Mouse (Mus musculus): ENCODE results near the gene Kmt2e.
A peak's percentile ranks its signal among the peaks of the same experiment; 100 is the strongest.

The Kmt2e gene

DNA sequence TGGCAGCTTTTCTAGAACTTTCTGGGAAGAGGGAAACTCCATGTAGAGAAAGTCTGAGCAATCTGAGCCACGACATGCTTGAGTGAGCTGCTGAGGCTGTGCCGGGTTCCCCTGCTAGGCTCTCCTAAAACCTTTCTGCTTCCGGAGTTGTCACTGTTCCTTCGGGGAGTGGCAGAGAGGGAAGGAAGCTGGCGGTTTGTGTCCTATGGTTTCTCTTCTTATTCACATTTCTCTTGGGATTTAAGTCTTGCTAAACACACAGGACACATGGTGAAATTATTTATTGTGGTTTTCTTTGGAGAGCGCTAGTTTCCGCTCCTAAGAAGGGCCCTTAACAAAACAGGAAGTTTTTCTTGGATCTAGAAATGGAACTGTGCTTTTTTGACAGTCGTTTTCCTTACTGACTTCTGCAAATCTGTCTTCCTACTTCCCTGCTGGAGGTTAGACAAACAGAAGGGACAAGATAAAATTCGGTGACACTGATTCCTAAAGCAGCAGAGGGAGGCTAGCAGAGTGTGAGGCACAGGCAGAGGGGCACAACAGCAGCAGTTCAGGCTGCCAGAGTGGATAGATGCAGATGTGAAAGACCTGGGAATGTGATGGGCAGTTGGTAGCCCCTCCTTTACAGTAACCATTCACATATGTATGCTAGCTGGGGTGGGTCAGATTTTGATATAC lies 24.1 kb upstream of the Kmt2e start:
- no peak for DNase-seq (ENCODE audit: low spot score in 2 of 2)

DNA sequence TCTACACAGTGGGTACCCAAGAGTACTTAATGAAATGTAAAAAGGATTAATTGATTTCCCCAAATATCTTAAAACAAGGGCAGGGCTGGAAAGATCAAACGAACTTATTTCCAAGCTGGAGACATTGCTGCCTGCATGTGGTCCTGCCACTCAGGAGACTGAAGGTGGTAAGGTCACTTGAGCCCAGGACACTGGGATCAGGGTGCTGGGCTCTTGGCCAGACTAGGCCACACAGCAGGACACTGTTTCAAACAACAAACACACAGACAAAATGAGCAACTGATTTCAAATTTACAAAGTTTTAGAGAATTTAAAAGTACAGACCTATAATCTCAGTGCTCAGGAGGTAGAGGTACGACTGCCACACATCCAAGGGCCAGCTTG lies 23.5 kb upstream of the Kmt2e start:
- no peak for DNase-seq (ENCODE audit: low spot score in 2 of 2)

DNA sequence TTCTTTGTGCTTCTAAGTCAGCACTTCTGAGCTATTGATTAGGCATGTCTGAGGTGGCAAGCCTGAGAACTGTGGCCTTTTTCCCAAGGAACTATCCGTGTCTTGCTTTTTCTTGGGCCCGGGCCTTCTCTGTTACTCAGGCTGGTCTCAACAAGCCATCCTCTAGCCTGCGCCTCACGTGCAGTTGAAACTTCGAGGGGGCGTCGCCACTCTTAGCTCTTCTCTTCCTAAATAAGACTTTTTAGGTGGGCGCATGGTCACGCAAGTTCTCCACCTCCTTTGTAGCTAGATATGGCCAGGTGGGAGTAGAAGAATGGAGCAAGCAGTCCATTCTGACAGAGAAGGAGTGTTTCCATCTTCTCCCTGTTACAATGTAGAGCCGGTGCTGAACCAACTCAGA lies 22.6 kb upstream of the Kmt2e start:
- DNase-seq (ENCODE audit: low spot score in 2 of 2) = no peak

DNA sequence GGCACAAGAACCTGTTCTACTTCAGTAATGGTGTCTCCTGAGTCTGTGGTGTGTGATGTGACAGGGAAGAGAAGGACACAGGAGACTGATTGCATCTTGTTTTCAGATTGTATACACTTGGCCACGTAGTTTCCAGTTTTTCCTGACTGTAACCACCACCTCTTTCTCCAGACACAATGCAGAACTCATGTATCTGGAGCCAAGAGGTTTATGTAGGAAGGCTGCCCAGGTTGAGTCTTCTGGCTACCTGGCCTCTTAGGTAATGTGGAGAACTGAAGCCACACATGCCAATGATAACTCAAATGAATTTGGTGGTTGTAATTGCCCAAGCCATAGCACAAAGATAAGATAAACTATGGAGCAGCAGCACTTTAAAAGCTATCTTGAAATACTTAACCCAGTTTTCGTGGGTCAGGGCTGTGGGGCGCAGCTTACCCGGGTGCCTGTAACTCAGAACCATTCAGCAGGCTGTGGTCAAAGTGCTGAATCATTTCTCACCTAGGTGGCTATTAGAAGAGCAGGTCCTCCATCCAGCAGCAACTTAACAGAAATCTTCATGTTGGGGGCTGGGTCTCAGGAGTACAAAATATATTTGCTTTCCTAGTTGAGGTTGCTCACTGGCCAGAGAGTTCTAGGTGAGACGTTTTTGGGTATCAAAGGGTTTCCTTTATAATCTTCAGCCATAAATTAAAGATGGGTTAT lies 21.8 kb upstream of the Kmt2e start:
- no peak for DNase-seq (ENCODE audit: low spot score in 2 of 2)

DNA sequence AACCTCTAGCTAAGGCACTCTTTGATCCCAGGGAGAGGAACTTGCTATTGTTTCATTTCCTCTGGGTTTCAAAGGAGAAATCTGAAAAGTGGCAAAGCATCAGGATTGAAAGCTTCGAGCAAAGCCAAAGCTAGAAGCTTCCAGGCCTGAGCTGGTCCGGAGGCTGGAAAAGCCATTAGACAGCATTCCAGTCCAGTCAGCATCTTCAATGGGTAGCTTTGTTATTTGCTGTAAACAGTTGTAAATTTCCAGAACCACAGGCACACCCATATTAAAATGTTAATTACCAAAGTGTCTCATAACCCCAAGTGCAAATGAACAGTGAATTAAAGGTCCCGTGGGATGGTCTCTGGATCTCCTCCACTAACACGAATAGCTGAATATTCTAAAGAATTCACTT lies 21.2 kb upstream of the Kmt2e start:
- no peak for DNase-seq (ENCODE audit: low spot score in 2 of 2)

DNA sequence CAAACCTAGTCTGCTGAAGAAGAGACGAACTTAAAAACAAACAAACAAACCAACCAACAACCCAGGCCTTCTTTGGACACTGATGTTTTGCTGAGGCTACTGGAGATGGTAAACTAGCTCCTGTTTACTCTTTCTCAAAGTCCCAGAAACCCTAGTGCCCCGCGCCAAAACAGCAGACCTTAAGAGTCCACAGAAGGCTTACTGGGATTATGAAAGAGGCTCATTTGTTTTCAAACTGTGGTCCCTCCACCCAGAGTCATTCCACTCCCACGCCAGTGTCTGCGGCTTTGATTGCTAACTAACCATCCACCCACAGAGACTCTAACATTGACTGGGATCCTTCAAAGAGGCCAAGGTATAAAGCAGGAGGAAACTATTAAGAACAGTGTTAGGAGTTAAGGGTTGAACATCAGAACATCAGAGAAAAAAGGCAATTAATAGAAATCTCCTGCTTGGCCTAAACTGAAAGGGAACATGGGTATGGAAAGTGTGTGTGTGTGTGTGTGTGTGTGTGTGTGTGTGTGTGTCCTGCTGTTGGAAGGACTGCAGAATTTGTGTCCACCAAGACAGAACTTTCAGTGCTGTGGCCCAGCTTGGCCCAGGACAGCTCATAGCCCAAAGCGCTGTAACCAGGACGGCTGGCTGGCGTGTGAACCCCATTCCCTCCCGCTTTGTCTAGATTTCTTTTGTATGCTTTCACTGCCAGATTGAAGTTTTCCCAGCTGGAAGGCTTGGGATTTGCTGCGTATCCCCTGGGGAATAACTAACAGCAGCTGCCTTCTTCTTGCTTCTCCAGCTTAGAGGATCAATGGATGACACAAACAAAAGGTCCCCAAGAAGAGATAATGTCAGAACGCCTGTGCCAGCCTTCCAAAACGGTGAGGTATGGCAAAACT lies 20.4 kb upstream of the Kmt2e start:
- no peak for DNase-seq (ENCODE audit: low spot score in 2 of 2)

DNA sequence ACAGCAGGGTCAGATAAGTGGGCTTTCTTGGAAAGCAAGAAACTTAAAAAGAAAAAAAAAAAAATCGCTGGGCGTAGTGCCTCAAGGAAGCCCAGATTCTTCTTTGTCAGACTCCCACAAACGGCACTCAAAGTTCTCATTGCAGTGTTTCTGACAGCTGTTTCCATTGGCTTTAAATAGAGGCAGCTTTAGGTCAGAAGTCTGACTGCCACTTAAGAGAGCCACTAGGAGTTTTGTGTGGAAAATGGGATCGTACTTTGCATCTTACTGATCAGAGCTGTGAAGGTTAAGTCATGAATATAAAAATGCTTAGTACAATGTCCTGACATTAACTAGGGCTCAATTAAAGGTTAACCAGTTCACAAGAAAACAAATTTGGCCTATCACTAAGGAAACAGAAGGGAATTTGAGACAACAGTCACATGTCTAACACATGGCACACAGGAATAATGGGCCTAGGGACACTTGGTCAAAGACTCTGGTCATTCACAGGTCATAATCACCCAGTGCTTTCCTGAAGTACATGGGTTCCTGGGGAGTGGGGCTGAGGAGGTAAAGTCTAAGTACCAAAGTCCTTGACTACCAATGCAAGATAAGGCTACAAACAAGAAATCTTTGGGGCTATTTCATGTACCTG lies 19.6 kb upstream of the Kmt2e start:
- DNase-seq (ENCODE audit: low spot score in 2 of 2) = no peak

DNA sequence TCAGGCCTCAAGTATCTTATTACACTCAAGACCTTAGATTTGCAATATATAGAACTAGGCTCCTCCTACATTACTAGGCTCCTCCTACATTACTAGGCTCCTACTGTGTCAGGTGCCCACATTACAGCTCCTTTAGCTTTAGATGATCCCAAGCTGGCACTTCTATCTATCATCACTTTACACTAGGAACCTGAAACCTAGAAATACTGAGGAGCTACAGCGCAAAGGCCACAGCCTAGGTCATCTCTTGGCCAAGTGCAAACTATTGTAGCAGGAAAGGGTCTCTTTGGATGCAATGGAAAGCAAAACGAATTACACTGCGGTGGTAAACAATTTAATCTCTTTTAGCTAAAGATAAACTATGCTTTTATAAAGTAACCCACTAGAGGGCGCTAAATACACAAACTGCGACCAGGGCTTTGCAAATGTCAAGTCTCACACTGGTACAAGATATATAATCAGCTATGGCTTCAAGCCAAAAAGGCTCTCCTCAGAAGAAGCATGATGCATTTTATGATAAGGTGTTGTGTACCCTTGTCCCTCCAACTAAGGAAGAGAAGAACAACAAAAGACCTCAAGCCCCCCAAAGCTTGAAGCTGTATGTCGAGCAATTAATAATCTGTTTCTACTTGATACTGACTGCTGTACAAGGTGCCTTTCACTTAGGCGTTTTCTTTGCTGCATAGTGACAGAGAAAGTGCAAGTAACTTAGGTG lies 18.5 kb upstream of the Kmt2e start:
- no peak for DNase-seq (ENCODE audit: low spot score in 2 of 2)

DNA sequence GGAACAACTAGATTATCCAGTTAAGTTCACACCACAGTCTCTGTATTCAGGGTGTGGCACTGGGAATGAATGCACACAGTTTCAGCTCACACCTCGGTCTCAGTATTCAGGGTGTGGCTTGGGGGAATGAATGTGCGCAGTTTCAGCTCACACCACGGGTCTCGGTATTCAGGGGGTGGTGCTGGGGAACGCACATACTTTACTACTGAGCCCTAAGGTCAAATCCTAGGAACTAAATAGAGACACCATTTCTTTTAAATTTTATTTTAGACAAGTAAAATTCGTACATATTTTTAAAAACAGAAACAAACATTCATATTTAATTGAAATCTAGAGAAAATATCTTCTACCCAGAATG lies 18.0 kb upstream of the Kmt2e start:
- no peak for DNase-seq (ENCODE audit: low spot score in 2 of 2)

DNA sequence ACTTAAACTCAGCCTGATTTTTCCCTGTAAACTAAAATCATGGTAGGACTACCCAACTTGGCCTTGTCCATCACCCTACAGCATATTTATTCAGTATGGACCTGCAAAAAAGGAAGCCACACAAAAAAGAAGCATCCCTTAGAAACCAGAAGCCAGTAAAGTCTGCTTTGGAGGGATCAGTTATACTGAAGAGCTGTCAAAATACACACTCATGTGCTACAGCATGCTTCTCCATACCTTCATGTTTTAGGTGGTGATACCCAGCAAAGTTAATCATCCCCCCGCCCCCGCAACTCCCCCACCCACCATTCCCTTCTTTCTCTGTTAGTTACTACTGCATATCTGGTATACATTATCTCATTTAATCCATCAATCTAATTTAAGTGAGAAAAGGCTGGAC lies 16.5 kb upstream of the Kmt2e start:
- DNase-seq (ENCODE audit: low spot score in 2 of 2) = no peak

DNA sequence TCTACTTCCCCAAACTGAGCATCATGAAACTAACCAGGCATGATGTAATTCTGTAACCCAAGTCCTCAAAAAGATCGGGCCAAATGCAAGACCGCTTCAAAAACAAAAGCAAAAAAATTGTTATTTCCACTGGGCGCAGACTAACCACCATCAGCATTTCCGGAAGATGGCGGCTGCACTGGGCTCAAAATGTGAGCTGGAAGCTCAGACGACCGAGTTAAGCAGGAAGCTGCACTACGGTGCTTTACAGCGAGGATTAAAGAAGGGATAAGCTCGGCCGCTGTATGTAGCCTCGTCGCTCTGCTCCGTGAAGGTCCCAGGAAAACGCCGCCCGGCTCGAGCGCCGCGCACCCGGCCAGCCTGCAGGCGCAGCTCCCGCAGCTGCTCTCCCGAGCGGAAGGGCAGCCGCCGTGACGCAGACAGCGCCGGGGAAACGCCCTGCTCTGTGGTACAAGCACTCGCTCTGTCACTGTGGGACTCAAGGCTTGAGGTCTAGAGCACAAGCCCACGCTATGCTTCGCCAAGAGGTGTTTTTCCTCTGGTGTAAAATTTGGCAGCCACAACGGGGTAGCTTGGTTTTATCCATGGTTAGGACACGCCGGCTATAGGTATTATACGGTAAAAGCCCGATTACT lies 16.0 kb upstream of the Kmt2e start:
- peak; percentile 76 to 82 for DNase-seq (ENCODE audit: low spot score in 2 of 2)

DNA sequence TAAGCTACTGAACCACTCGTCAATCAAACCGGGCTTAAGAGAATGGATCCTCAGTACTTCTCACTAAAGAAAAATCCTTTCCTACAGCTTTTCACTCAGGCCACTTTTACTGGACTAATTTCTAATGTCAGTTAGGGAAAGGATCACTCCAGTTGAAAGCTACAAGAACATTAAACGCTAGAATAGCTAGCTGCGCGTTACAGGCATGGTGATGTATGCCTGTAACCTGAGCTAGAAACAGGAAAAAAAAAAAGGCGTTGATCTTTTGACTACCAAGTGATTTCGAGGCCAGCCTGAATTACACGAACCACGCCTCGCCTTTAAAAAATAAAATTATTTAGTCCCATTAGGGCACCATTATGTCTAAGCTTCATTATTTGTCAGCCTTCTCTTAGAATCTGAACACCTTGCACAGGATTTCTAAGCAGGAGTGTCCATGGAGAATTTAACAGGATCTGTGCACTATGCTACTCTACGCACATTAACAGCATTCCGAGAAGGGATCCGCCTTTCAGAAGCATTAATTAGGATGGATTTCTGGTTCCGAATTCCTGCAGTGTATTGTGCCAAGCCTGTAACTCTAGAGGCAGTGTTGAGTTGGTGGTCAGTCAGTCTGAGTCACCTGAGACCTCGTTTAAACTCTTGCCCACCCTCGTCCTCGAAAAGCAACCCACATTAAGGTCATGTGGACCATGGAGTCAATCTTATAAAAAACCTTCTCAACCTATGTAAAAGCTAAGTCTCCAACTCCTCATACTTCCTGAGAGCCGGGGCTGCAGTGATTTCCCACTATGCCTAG lies 15.2 kb upstream of the Kmt2e start:
- DNase-seq (ENCODE audit: low spot score in 2 of 2) = no peak

DNA sequence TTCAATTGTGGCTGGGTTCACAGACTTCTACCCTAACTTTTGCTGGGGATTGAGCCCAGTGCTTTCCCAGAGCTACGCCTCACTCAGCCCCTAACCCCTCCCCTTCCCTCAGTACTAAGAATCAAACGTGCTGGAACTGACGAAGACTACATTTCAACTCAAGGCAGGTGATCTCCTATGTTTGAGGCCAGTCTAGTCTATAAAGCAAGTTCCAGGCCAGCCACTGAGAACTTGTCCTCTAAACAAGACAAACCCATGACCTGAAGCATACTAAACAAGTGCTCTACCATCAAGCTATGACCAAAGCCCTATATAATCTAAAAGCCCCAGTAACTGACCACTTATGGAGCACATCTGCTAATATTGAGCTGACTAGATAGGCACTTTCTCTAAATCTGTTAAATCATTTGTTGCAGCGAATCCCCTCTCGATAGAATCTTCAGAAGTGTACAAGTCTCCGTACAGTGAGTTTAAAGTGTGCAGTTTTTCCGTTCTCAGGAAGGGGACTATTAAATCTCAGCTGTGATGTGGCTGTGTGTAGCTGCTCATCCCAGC lies 14.5 kb upstream of the Kmt2e start:
- no peak for DNase-seq (ENCODE audit: low spot score in 2 of 2)

DNA sequence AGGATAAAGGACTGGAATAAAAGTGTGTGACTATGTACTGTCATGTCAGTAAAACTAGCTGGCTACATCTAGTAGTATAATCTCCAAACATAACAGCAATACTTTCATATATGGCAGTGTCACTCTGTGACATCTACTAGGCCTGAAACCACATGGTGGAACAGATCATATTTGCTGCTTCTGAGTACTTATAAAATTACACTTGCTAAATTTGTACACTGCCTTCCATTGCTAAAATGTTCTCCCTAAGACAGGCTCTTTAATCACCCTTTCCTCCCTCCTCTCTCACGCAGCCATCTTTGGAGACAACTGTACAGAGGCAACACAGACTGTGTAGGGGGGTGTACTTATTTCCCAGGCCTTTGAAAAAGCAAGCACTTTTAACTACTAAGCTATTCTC lies 13.8 kb upstream of the Kmt2e start:
- DNase-seq (ENCODE audit: low spot score in 2 of 2) = no peak

DNA sequence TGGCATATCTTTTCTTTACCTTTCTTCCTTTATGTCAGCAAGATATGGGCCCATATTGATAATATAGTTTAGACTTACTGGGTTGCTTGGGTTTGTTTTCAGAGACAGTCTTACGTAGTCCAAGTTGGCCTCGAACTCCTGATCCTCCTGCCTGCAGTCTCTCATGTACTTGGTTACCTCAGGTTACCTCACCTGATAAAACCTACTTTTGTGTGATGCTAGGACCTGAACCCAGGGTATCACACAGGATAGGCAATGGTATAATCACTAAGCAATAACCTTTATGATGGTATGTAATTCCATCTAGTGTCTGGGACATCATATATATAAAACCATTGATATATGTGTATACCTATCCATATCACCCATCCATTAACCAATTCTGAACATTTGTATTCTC lies 12.8 kb upstream of the Kmt2e start:
- DNase-seq (ENCODE audit: low spot score in 2 of 2) = no peak

DNA sequence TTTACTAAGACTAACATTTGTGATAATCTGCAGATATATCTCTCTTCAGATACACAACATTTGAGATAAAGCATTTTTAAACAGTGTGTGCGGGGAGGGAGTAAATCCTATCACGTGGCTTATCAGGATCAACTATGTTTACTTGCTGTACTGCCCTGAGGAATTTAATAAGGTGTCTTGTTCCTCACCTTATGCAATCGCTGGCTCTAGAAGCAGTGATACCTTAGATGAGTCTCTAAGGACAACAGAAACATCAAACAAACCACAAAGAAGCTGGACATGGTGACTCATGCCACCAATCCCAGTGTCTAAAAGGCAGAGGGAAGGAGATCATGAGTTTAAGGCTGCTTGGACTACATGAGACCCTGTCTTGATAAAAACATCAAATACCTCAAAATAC lies 11.2 kb upstream of the Kmt2e start:
- no peak for DNase-seq (ENCODE audit: low spot score in 2 of 2)

DNA sequence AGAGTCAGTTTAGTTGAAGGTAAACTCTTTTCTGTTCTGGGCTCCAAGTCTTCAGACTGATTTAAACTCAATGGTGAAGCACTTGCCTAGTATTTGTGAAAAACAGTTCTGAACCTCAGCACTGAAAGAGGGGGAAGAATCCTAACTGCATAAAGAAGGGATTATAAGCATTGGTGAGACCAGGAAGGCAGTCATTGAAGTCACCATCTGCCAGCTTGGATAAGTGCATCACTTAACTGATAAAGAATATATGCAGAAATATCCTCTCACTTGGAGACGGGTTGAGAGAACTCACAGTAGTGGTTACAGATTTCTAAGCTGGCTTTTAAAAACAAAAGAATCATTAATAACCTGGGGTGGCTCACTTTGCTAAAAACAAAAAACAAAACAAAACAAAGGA lies 6.7 kb upstream of the Kmt2e start:
- DNase-seq (ENCODE audit: low spot score in 2 of 2) = no peak

DNA sequence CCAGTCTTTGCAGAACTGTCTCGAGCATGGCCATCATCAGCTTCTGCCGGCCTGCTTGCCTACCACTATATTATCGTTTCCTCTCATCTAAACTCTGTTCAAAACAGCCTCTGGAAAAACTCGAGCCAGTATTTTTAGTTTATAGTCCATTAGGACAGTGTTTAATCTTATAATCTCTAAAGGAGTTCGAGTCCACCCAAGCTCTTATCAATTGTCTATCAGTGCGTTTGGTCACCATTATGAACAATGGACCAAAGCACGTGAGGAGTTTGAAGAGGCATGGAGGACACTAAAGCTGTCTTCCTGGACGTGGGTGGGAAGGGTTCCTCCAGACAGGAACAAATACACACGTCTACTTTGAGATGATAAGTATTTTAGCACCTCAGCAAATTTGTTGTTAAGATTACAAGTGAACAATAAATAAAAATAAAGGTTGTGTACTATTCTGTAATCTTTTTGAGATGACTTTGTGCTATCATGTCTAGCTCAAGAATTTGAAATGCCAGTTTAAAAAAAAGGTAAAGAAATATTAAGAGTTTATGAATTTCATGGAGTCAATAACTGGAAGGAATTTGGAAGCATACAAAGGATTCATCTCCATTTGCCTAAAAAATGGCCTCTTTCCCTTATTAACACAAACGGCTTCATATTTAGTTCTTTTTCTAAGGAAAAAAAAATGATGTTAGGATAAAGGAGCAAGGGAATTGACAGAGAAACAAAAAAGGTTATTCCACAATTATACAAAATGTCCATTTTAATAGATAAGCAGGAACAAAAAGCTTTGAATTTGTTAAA lies 3.0 kb upstream of the Kmt2e start:
- DNase-seq (ENCODE audit: low spot score in 2 of 2) = no peak

DNA sequence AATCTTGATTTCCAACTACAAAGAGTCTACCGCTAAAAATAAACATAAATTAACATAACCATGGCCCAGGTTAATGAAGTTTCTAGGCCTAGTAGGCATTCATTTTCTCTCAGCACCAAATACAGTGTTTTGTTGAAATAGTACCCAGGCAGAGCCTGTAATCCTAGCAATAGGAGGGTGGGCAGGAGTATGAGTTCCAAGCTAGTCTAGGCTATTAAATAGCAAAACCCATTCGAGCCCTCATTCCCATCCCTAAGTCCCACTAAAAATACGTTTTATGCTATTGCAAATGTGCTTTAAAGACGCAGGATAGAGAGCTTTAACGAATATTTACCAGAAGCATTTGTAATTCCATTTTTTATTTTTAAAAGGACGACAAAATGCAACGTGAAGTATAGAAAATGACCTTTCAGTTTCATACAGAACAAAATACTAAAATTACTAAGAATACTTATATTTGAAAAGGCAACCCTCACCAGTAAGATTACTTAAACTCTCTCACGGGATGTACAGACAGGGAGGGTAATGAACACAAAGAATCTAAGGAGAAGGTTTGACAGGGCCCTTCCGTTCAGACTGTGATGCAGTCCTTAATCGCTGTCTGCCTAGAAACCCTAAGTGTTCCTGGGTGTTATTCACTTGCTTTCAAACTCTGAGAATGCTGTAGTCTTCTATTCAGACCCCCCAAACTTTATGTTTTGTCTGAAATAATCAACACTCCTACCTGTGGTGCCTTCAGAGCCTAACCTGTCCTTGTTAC lies 2.1 kb upstream of the Kmt2e start:
- DNase-seq (ENCODE audit: low spot score in 2 of 2) = no peak
